Mouse (Mus musculus) MEL (cell line): ENCODE measurements at regions not wholly inside any gene's neighbourhood (a gene's known extent, or its start where the extent isn't known, plus 50 kb on each side); places are given as distances from the start of the nearest gene placed in this dataset.

Experiments
- CTCF ChIP-seq, 3 experiments: IDR thresholded peaks in 2 of 3; conservative IDR thresholded peaks in 1 of 3; 2 replicates each; pipeline ENCODE4 v1.5.1; 2011 to 2012; ENCODE audit warnings: low read length in 3 of 3, low read depth in 2 of 3, mild to moderate bottlenecking in 2 of 3, improper control_type of control experiment in 1 of 3, inconsistent platforms in 1 of 3, mixed read lengths in 1 of 3, moderate library complexity in 1 of 3; ENCODE audit not compliant: control insufficient read depth in 1 of 3, insufficient read depth in 1 of 3, poor library complexity in 1 of 3, severe bottlenecking in 1 of 3
- ELF1 ChIP-seq: IDR thresholded peaks from 2 replicates; pipeline ENCODE4 v1.6.1; 2014; ENCODE audit warnings: low read depth, mild to moderate bottlenecking, inconsistent platforms, low read length, improper control_type of control experiment, moderate library complexity
- ETS1 ChIP-seq: IDR thresholded peaks from 2 replicates; pipeline ENCODE4 v1.6.1; 2012; ENCODE audit warnings: low read depth, mild to moderate bottlenecking, inconsistent platforms, low read length, improper control_type of control experiment, moderate library complexity
- MAX ChIP-seq: IDR thresholded peaks from 2 replicates; pipeline ENCODE4 v1.6.1; 2011; ENCODE audit warnings: low read length, improper control_type of control experiment
- MAZ ChIP-seq: IDR thresholded peaks from 2 replicates; pipeline ENCODE4 v1.6.1; 2012; ENCODE audit warnings: low read depth, mild to moderate bottlenecking, inconsistent platforms, low read length, improper control_type of control experiment
- MXI1 ChIP-seq: IDR thresholded peaks from 2 replicates; pipeline ENCODE4 v1.6.1; 2011; ENCODE audit warnings: mild to moderate bottlenecking, low read depth, low read length, improper control_type of control experiment
- MYB ChIP-seq: IDR thresholded peaks from 2 replicates; pipeline ENCODE4 v1.6.1; 2011; ENCODE audit warnings: mild to moderate bottlenecking, low read depth, low read length, improper control_type of control experiment
- POLR2AphosphoS5 ChIP-seq: IDR thresholded peaks from 2 replicates; pipeline ENCODE4 v1.6.1; 2012; ENCODE audit warnings: low read depth, borderline replicate concordance, mild to moderate bottlenecking, inconsistent platforms, low read length, moderate library complexity, mixed read lengths
- TAL1 ChIP-seq: IDR thresholded peaks from 2 replicates; pipeline ENCODE4 v1.6.1; 2012; ENCODE audit warnings: mild to moderate bottlenecking, inconsistent platforms, low read length, moderate library complexity, mixed read lengths

DNA sequence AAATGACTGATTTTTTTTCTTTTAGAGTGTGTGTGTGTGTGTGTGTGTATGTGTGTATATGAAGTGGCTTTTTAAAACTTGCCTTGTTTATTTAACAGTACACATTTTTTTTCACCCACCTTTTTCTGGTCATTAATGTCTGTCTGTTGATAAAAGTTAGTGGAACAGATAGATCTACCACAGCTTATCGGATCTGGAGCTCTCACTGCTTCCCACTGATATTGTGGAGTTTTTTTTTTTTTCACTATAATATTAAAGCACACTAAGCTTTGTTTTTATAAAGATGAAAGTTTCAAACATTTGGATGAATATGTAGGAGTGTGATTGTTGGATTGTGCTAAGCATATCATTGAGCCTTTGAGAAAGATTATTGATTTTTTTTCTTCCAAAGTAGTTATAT lies 395.8 kb upstream of the Ins1 start:
- TF ChIP-seq CTCF (IDR thresholded peaks at IDR 0.05 in 2 of 3, conservative IDR thresholded peaks at IDR 0.05 in 1 of 3; ENCODE audit: control insufficient read depth in 1 of 3, insufficient read depth in 1 of 3, low read depth in 2 of 3, low read length in 3 of 3, poor library complexity in 1 of 3, severe bottlenecking in 1 of 3) (no peak), ELF1 (no peak), POLR2AphosphoS5 (no peak), ETS1 (no peak), TAL1 (no peak), MYB (no peak), MAZ (no peak), MAX (no peak), MXI1 (no peak)
